Mouse (Mus musculus) CH12.LX (cell line): Measurements from ENCODE around the gene Trmt10b. TPM values are rescaled to one million over a fixed set of nuclear protein-coding genes. Genes with fewer than 3 reads are reported as not detected.

Experiments
- DNase-seq: peaks from one replicate; pipeline ENCODE4 v3.0.0-alpha.2; 2013; ENCODE audit errors: extremely low read depth
- H3K27ac ChIP-seq: 2 replicates; pipeline ENCODE4 v1.5.1; 2012; ENCODE audit warnings: low read depth, mild to moderate bottlenecking, control low read depth, moderate library complexity; ENCODE audit not compliant: insufficient read depth
- H3K27me3 ChIP-seq: replicated peaks from 2 replicates; pipeline ENCODE3; 2012; ENCODE audit warnings: inconsistent platforms
- H3K36me3 ChIP-seq, 2 experiments: replicated peaks in 1 of 2; 2 replicates each; pipeline versions ENCODE3 to v1.6.1; 2012; ENCODE audit warnings: inconsistent platforms in 1 of 2, low read length in 1 of 2, mild to moderate bottlenecking in 1 of 2, mixed read lengths in 1 of 2, moderate library complexity in 1 of 2; ENCODE audit not compliant: control insufficient read depth in 1 of 2, insufficient read depth in 1 of 2
- H3K4me1 ChIP-seq, 2 experiments: 2 replicates each; pipeline ENCODE4 v1.6.1; 2012; ENCODE audit warnings: inconsistent platforms in 1 of 2, moderate library complexity in 1 of 2; ENCODE audit not compliant: insufficient read depth in 2 of 2, control insufficient read depth in 1 of 2
- H3K4me2 ChIP-seq: 2 replicates; pipeline ENCODE4 v1.6.1; 2012; ENCODE audit warnings: low read depth, mild to moderate bottlenecking, control low read depth; ENCODE audit not compliant: poor library complexity, insufficient read depth, severe bottlenecking
- H3K4me3 ChIP-seq, 3 experiments: fragments of 150-350 bp in 1 of 3; sonication (generic) in 1 of 3; replicated peaks in 1 of 3; 2 replicates each; pipeline versions ENCODE3 to v1.5.1; 2011 to 2012; ENCODE audit warnings: low read depth in 2 of 3, low read length in 2 of 3, mild to moderate bottlenecking in 2 of 3, moderate library complexity in 2 of 3, control low read depth in 1 of 3, improper control_type of control experiment in 1 of 3, inconsistent platforms in 1 of 3, mixed read lengths in 1 of 3; ENCODE audit not compliant: poor library complexity in 1 of 3
- H3K79me2 ChIP-seq: replicated peaks from 2 replicates; pipeline ENCODE4 v1.6.1; 2012; ENCODE audit warnings: mild to moderate bottlenecking, moderate library complexity; ENCODE audit not compliant: control insufficient read depth, poor library complexity, insufficient read depth, severe bottlenecking; ENCODE audit errors: extremely low read depth
- H3K9ac ChIP-seq: 2 replicates; pipeline ENCODE4 v1.6.1; 2012; ENCODE audit warnings: low read depth, mild to moderate bottlenecking, control low read depth, moderate library complexity; ENCODE audit not compliant: insufficient read depth
- H3K9me3 ChIP-seq: replicated peaks from 2 replicates; pipeline ENCODE3; 2012; ENCODE audit warnings: low read length, inconsistent platforms, mixed read lengths
- CTCF ChIP-seq, 2 experiments: IDR thresholded peaks in 1 of 2; conservative IDR thresholded peaks in 1 of 2; 2 replicates each; pipeline ENCODE4 v1.5.1; 2011 to 2012; ENCODE audit warnings: low read depth in 2 of 2, low read length in 2 of 2, improper control_type of control experiment in 1 of 2, inconsistent platforms in 1 of 2, mild to moderate bottlenecking in 1 of 2, moderate library complexity in 1 of 2
- EP300 ChIP-seq: IDR thresholded peaks from 2 replicates; pipeline ENCODE4 v1.6.1; 2011; ENCODE audit warnings: low read length, improper control_type of control experiment
- HCFC1 ChIP-seq: IDR thresholded peaks from 2 replicates; pipeline ENCODE4 v1.6.1; 2012; ENCODE audit warnings: low read depth, mild to moderate bottlenecking, inconsistent platforms, low read length, improper control_type of control experiment
- JUN ChIP-seq: IDR thresholded peaks from 2 replicates; pipeline ENCODE4 v1.6.1; 2011; ENCODE audit warnings: low read depth, mild to moderate bottlenecking, low read length, improper control_type of control experiment, moderate library complexity; ENCODE audit not compliant: insufficient read depth
- POLR2A ChIP-seq: IDR thresholded peaks from 2 replicates; pipeline ENCODE4 v1.6.1; 2011; ENCODE audit warnings: low read depth, mild to moderate bottlenecking, improper control_type of control experiment, low read length
- POLR2AphosphoS2 ChIP-seq: IDR thresholded peaks from 2 replicates; pipeline ENCODE4 v1.6.1; 2011; ENCODE audit warnings: low read depth, low read length, improper control_type of control experiment
- RCOR1 ChIP-seq: conservative IDR thresholded peaks from 2 replicates; pipeline ENCODE4 v1.6.1; 2012; ENCODE audit warnings: low read depth, mild to moderate bottlenecking, inconsistent platforms, low read length, improper control_type of control experiment
- SMC3 ChIP-seq: IDR thresholded peaks from 2 replicates; pipeline ENCODE4 v1.6.1; 2011; ENCODE audit warnings: low read depth, low read length, improper control_type of control experiment
- USF1 ChIP-seq: IDR thresholded peaks from 2 replicates; pipeline ENCODE4 v1.6.1; 2014; ENCODE audit warnings: low read depth, mild to moderate bottlenecking, inconsistent platforms, low read length, improper control_type of control experiment
- ZKSCAN1 ChIP-seq: IDR thresholded peaks from 2 replicates; pipeline ENCODE4 v1.6.1; 2012; ENCODE audit warnings: low read depth, inconsistent platforms, low read length, improper control_type of control experiment, borderline replicate concordance
- dilution Hi-C: fragments of 300-500 bp; cut with MboI; formaldehyde crosslinking; loops from 2 replicates; pipeline ENCODE4 v1.14.3; 2020; ENCODE audit warnings: low sequenced_read_pairs; ENCODE audit not compliant: extremely low pct_unique_long_range_greater_than_20kb, extremely low pct_ligation_motif_present
- in situ Hi-C: fragments of 300-500 bp; cut with MboI; formaldehyde crosslinking; loops from 3 replicates; pipeline ENCODE4 v1.14.3; 2019; ENCODE audit warnings: low sequenced_read_pairs, low pct_ligation_motif_present, low pct_unique_long_range_greater_than_20kb, mixed read lengths
- polyA plus RNA-seq: library from polyadenylated mRNA; unstranded; fragments of >175 nt; gene quantifications from 2 replicates; pipeline ENCODE4 v1.2.1, GENCODE M21; 2012; ENCODE audit warnings: low read depth; ENCODE audit not compliant: insufficient read length
- total RNA-seq, 2 experiments: library from RNA; depleted of rRNA; stranded (reverse); fragments of 300-350 nt in 1 of 2; fragments of >200 nt in 1 of 2; gene quantifications; 2 replicates each; pipeline ENCODE4 v1.2.3; 2012 to 2014

Gene Trmt10b
- total and polyA plus RNA-seq, 3 experiments: 7.6 to 13.4 (median 9.5) TPM

GRCm38 (mm10) chr4:45308046-45308445 is 11.1 kb downstream of the Trmt10b start:
- Histone ChIP-seq H3K4me3 (no peak overlapping the region), H3K4me2 (no peak overlapping the region), H3K27ac (no peak overlapping the region), H3K4me1 (no peaks in the 10 kb centered on the region), H3K9me3 (peaks cover 4% of the 10 kb centered on the region), H3K79me2 (no peaks in the 10 kb centered on the region), H3K27me3 (no peaks in the 10 kb centered on the region), H3K9ac (no peak overlapping the region), H3K36me3 (peaks cover 22 to 72% of the 10 kb centered on the region in 2 experiments)
- TF ChIP-seq CTCF (conservative IDR thresholded peaks at IDR 0.05 in 1 of 2, IDR thresholded peaks at IDR 0.05 in 1 of 2; ENCODE audit: low read depth in 2 of 2, low read length in 2 of 2): peak in 1 of 2 experiments; percentile 59; a peak in 2 of 4 replicates
- TF ChIP-seq EP300: no peak
- peak; percentile 45 for TF ChIP-seq SMC3
- no peak for TF ChIP-seq POLR2AphosphoS2
- in situ Hi-C loops (no loop called here), dilution Hi-C loops (no loop called here)
- DNase-seq: peak; percentile 19

- Histone ChIP-seq H3K36me3 (peaks cover 21 to 70% of the 10 kb centered on the region in 2 experiments), H3K9me3 (peaks cover 4% of the 10 kb centered on the region), H3K27me3 (no peaks in the 10 kb centered on the region), H3K4me2 (no peak overlapping the region), H3K4me3 (no peak overlapping the region), H3K79me2 (no peaks in the 10 kb centered on the region), H3K27ac (no peak overlapping the region), H3K4me1 (no peaks in the 10 kb centered on the region), H3K9ac (no peak overlapping the region)
- no peak for DNase-seq
- no peak for TF ChIP-seq POLR2AphosphoS2
- in situ Hi-C loops: no loop called here
- dilution Hi-C loops: no loop called here
Observed at GRCm38 (mm10) chr4:45308606-45309005, 11.7 kb downstream of the Trmt10b start.

GRCm38 (mm10) chr4:45311056-45311455 is 14.1 kb downstream of the Trmt10b start:
- Histone ChIP-seq H3K27ac (no peak overlapping the region), H3K4me2 (no peak overlapping the region), H3K36me3 (peaks cover 25 to 69% of the 10 kb centered on the region in 2 experiments), H3K9me3 (no peaks in the 10 kb centered on the region), H3K4me1 (no peaks in the 10 kb centered on the region), H3K9ac (no peak overlapping the region), H3K27me3 (no peaks in the 10 kb centered on the region), H3K79me2 (no peaks in the 10 kb centered on the region), H3K4me3 (no peak overlapping the region)
- TF ChIP-seq JUN (no peak), POLR2A (no peak), HCFC1 (no peak), RCOR1 (no peak), EP300 (no peak), ZKSCAN1 (no peak), USF1 (no peak)
- DNase-seq: no peak
- dilution Hi-C loops (no loop called here), in situ Hi-C loops (no loop called here)
